Mouse (Mus musculus): Measurements from ENCODE around the gene Thsd4. TPM values are rescaled to one million over a fixed set of nuclear protein-coding genes. Genes with fewer than 3 reads are reported as not detected.

The Thsd4 gene
- polyA plus RNA-seq, 1 experiment = 1.9 TPM

DNA sequence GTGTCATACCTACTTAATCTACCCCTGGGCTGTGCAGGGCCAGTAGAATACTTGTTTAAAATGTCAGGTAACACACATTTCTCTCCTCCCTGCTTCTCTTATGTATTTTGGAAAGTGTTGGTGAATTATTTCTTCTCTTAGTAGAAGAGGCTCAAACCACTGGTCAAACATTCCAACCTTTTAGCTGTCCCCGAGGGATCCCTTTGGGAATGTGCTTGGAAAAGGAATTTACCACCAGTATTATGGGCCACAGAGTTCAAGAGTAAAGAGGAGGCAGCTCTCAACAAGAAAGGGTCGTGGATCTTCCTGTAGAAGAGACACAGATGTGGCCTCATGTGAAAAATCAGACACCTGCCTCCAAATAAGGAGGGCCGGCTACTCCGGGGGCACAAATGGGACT lies 292.4 kb downstream of the Thsd4 start:
- TF ChIP-seq EP300 (IDR thresholded peaks at IDR 0.05; ENCODE audit: insufficient read depth, low read depth, low read length) (no peak), POLR2A (IDR thresholded peaks at IDR 0.05; ENCODE audit: insufficient read depth, low read length) (no peak), CTCF (IDR thresholded peaks at IDR 0.05; ENCODE audit: low read depth, low read length) (no peak)
- Histone ChIP-seq H3K27me3 (ENCODE audit: control insufficient read depth, insufficient read depth, low read length, poor library complexity, severe bottlenecking) (no peaks in the 10 kb centered on the region), H3K9ac (ENCODE audit: low read depth, poor library complexity, severe bottlenecking) (no peak overlapping the region), H3K9me3 (replicated peaks; ENCODE audit: control insufficient read depth, insufficient read depth, low read length, poor library complexity, severe bottlenecking) (no peaks in the 10 kb centered on the region), H3K27ac (ENCODE audit: insufficient read depth, low read length) (no peak overlapping the region), H3K4me3 (ENCODE audit: low read depth, low read length) (no peak overlapping the region), H3K36me3 (ENCODE audit: control insufficient read depth, insufficient read depth, low read length, poor library complexity, severe bottlenecking) (no peaks in the 10 kb centered on the region), H3K4me1 (ENCODE audit: control insufficient read depth, insufficient read depth, low read length) (no peaks in the 10 kb centered on the region)

DNA sequence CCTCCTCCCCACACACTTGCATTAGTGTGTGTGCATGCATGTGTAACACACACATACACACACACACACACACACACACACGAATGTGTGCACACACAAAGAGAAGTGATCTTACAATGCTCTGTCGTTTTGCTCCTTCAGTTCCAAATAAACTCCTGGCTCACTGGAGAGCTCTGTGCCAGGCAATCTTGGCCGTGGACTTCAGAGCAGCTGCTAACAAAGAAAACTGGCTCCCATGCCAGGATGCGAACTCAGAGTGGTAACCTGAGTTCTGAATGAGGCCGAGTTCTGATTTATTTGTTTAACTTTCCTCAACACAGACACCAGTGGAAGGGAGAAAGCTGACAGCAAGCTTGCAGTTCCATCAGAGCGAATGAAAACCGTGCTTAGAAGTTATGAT lies 294.1 kb downstream of the Thsd4 start:
- Histone ChIP-seq H3K27ac (ENCODE audit: insufficient read depth, low read length) (no peak overlapping the region), H3K27me3 (ENCODE audit: control insufficient read depth, insufficient read depth, low read length, poor library complexity, severe bottlenecking) (no peaks in the 10 kb centered on the region), H3K36me3 (ENCODE audit: control insufficient read depth, insufficient read depth, low read length, poor library complexity, severe bottlenecking) (no peaks in the 10 kb centered on the region), H3K4me1 (ENCODE audit: control insufficient read depth, insufficient read depth, low read length) (no peaks in the 10 kb centered on the region), H3K9ac (ENCODE audit: low read depth, poor library complexity, severe bottlenecking) (no peak overlapping the region), H3K9me3 (replicated peaks; ENCODE audit: control insufficient read depth, insufficient read depth, low read length, poor library complexity, severe bottlenecking) (no peaks in the 10 kb centered on the region), H3K4me3 (ENCODE audit: low read depth, low read length) (no peak overlapping the region)
- TF ChIP-seq POLR2A (IDR thresholded peaks at IDR 0.05; ENCODE audit: insufficient read depth, low read length) (no peak), EP300 (IDR thresholded peaks at IDR 0.05; ENCODE audit: insufficient read depth, low read depth, low read length) (no peak), CTCF (IDR thresholded peaks at IDR 0.05; ENCODE audit: low read depth, low read length) (no peak)

DNA sequence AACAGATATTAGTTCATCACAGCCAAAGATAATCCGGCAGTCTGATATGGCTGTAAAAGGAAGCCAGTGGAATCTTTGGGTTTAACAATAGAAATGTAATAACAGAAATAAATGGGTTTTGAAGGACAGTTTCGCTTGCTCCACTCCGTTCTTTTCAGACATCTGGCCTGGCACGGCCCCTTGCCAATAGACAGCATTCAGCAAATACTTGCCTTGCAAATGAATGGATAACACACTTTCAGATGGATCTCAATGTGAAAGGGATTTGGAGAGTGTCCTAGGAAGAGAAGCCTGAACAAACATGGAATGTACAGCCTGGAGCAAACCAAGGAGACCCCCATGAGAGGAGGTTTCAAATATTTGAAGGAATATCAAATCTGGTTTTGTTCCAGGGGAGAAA lies 295.2 kb downstream of the Thsd4 start:
- Histone ChIP-seq H3K4me1 (ENCODE audit: control insufficient read depth, insufficient read depth, low read length) (no peaks in the 10 kb centered on the region), H3K9me3 (replicated peaks; ENCODE audit: control insufficient read depth, insufficient read depth, low read length, poor library complexity, severe bottlenecking) (no peaks in the 10 kb centered on the region), H3K4me3 (ENCODE audit: low read depth, low read length) (no peak overlapping the region), H3K9ac (ENCODE audit: low read depth, poor library complexity, severe bottlenecking) (no peak overlapping the region), H3K27me3 (ENCODE audit: control insufficient read depth, insufficient read depth, low read length, poor library complexity, severe bottlenecking) (no peaks in the 10 kb centered on the region), H3K36me3 (ENCODE audit: control insufficient read depth, insufficient read depth, low read length, poor library complexity, severe bottlenecking) (no peaks in the 10 kb centered on the region), H3K27ac (ENCODE audit: insufficient read depth, low read length) (no peak overlapping the region)
- no peak for TF ChIP-seq EP300 (IDR thresholded peaks at IDR 0.05; ENCODE audit: insufficient read depth, low read depth, low read length)
- no peak for TF ChIP-seq POLR2A (IDR thresholded peaks at IDR 0.05; ENCODE audit: insufficient read depth, low read length)
- TF ChIP-seq CTCF (IDR thresholded peaks at IDR 0.05; ENCODE audit: low read depth, low read length) = no peak

GRCm38 (mm10) chr9:60226155-60226554 lies 295.7 kb downstream of the Thsd4 start:
- no peaks in the 10 kb centered on the region for H3K4me1 ChIP-seq (ENCODE audit: control insufficient read depth, insufficient read depth, low read length)
- TF ChIP-seq CTCF (IDR thresholded peaks at IDR 0.05; ENCODE audit: low read depth, low read length) = no peak
- no peak overlapping the region for H3K4me3 ChIP-seq (ENCODE audit: low read depth, low read length)
- no peaks in the 10 kb centered on the region for H3K27me3 ChIP-seq (ENCODE audit: control insufficient read depth, insufficient read depth, low read length, poor library complexity, severe bottlenecking)
- H3K9me3 ChIP-seq (replicated peaks; ENCODE audit: control insufficient read depth, insufficient read depth, low read length, poor library complexity, severe bottlenecking) = no peaks in the 10 kb centered on the region
- no peak overlapping the region for H3K27ac ChIP-seq (ENCODE audit: insufficient read depth, low read length)
- H3K9ac ChIP-seq (ENCODE audit: low read depth, poor library complexity, severe bottlenecking) = no peak overlapping the region
- no peaks in the 10 kb centered on the region for H3K36me3 ChIP-seq (ENCODE audit: control insufficient read depth, insufficient read depth, low read length, poor library complexity, severe bottlenecking)

GRCm38 (mm10) chr9:60225453-60225852 lies 296.4 kb downstream of the Thsd4 start:
- no peak for TF ChIP-seq EP300 (IDR thresholded peaks at IDR 0.05; ENCODE audit: insufficient read depth, low read depth, low read length)
- TF ChIP-seq CTCF (IDR thresholded peaks at IDR 0.05; ENCODE audit: low read depth, low read length) = no peak
- no peak for TF ChIP-seq POLR2A (IDR thresholded peaks at IDR 0.05; ENCODE audit: insufficient read depth, low read length)
- H3K9me3 ChIP-seq (replicated peaks; ENCODE audit: control insufficient read depth, insufficient read depth, low read length, poor library complexity, severe bottlenecking) = no peaks in the 10 kb centered on the region
- H3K9ac ChIP-seq (ENCODE audit: low read depth, poor library complexity, severe bottlenecking) = no peak overlapping the region
- no peaks in the 10 kb centered on the region for H3K4me1 ChIP-seq (ENCODE audit: control insufficient read depth, insufficient read depth, low read length)
- no peaks in the 10 kb centered on the region for H3K36me3 ChIP-seq (ENCODE audit: control insufficient read depth, insufficient read depth, low read length, poor library complexity, severe bottlenecking)
- no peaks in the 10 kb centered on the region for H3K27me3 ChIP-seq (ENCODE audit: control insufficient read depth, insufficient read depth, low read length, poor library complexity, severe bottlenecking)
- no peak overlapping the region for H3K27ac ChIP-seq (ENCODE audit: insufficient read depth, low read length)
- H3K4me3 ChIP-seq (ENCODE audit: low read depth, low read length) = no peak overlapping the region

DNA sequence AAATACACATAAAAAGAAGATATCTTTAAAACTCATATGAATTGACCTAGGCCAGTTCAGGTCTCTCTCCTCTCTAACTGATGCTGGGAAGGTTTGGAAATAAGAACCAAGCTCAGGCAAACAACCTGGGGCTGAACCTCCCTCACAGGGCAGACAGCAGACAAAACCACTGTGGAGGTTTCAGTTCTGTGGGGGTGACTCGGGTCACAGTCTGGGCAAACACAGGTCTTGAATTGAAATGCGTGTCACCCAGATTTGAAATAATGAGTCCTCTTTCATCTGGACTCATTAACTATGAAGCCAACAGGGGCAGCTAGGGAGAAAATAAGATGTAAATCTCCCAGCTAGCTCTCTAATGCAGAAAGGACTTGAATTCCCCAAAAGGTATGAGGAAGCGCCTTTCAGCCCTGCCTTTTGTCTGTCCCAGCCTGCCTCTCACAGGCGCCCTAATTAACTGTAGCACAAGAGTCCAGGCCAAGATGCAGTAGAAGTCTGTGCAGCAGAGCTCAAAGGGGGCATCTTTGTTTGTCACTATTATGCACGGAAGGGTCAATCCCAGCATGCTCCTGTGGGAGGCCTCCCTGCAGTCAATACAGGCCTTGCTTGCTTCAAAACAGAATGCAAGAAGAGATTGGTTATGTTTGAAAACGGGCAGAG lies 297.7 kb downstream of the Thsd4 start:
- Histone ChIP-seq H3K36me3 (ENCODE audit: control insufficient read depth, insufficient read depth, low read length, poor library complexity, severe bottlenecking) (no peaks in the 10 kb centered on the region), H3K27me3 (ENCODE audit: control insufficient read depth, insufficient read depth, low read length, poor library complexity, severe bottlenecking) (no peaks in the 10 kb centered on the region), H3K4me1 (ENCODE audit: control insufficient read depth, insufficient read depth, low read length) (no peaks in the 10 kb centered on the region), H3K9ac (ENCODE audit: low read depth, poor library complexity, severe bottlenecking) (no peak overlapping the region), H3K4me3 (ENCODE audit: low read depth, low read length) (no peak overlapping the region), H3K27ac (ENCODE audit: insufficient read depth, low read length) (no peak overlapping the region), H3K9me3 (replicated peaks; ENCODE audit: control insufficient read depth, insufficient read depth, low read length, poor library complexity, severe bottlenecking) (no peaks in the 10 kb centered on the region)
- TF ChIP-seq CTCF (IDR thresholded peaks at IDR 0.05; ENCODE audit: low read depth, low read length) (no peak), POLR2A (IDR thresholded peaks at IDR 0.05; ENCODE audit: insufficient read depth, low read length) (no peak), EP300 (IDR thresholded peaks at IDR 0.05; ENCODE audit: insufficient read depth, low read depth, low read length) (no peak)
